Mouse (Mus musculus) hindbrain, embryonic 16.5 days (tissue): Measurements from ENCODE around the gene Ugt1a9. TPM values are rescaled to one million over a fixed set of nuclear protein-coding genes. Genes with fewer than 3 reads are reported as not detected.

Experiments used
- ATAC-seq: fragments of 200-750 bp; cut with Nextera tagmentation; 2 replicates; pipeline ENCODE4 v1.8.0; 2017; ENCODE audit warnings: moderate TSS enrichment, moderate library complexity
- H3K27ac ChIP-seq: fragments of 300-500 bp; sonication (generic); 2 replicates; pipeline ENCODE4 v1.5.1; 2014; ENCODE audit warnings: low read depth, mild to moderate bottlenecking, control low read depth, low read length, moderate library complexity
- H3K27me3 ChIP-seq: fragments of 300-500 bp; sonication (generic); replicated peaks from 2 replicates; pipeline ENCODE4 v1.6.1; 2014; ENCODE audit warnings: low read length; ENCODE audit not compliant: control insufficient read depth, insufficient read depth
- H3K36me3 ChIP-seq: fragments of 300-500 bp; sonication (generic); 2 replicates; pipeline ENCODE4 v1.6.1; 2014; ENCODE audit warnings: mild to moderate bottlenecking, low read length, moderate library complexity, mixed read lengths; ENCODE audit not compliant: control insufficient read depth, insufficient read depth
- H3K4me1 ChIP-seq: fragments of 300-500 bp; sonication (generic); 2 replicates; pipeline ENCODE4 v1.6.1; 2014; ENCODE audit warnings: low read depth, low read length; ENCODE audit not compliant: control insufficient read depth, insufficient read depth
- H3K4me2 ChIP-seq: fragments of 300-500 bp; sonication (generic); 2 replicates; pipeline ENCODE4 v1.6.1; 2014; ENCODE audit warnings: mild to moderate bottlenecking, low read length, control low read depth, moderate library complexity
- H3K4me3 ChIP-seq: fragments of 300-500 bp; sonication (generic); 2 replicates; pipeline ENCODE4 v1.5.1; 2014; ENCODE audit warnings: mild to moderate bottlenecking, low read length, control low read depth, moderate library complexity
- H3K9ac ChIP-seq: fragments of 300-500 bp; sonication (generic); 2 replicates; pipeline ENCODE4 v1.6.1; 2014; ENCODE audit warnings: low read depth, mild to moderate bottlenecking, control low read depth, low read length, moderate library complexity
- H3K9me3 ChIP-seq: fragments of 300-500 bp; sonication (generic); 2 replicates; pipeline ENCODE4 v1.6.1; 2014; ENCODE audit warnings: mild to moderate bottlenecking, low read length, moderate library complexity; ENCODE audit not compliant: control insufficient read depth
- WGBS: fragments of 180-500 bp; shearing (Covaris S2); extraction: QIAGEN DNeasy Blood & Tissue Kit; methylation state at CpG from one replicate; pipeline ENCODE4 v1.1.7; 2014; 5-methylcytosine and 5-hydroxymethylcytosine counted together
- polyA plus RNA-seq: library from polyadenylated mRNA; unstranded; fragments of >200 nt; fragmentation: Nextera tagmentation; extraction: Ambion mirVana; gene quantifications from 2 replicates; pipeline ENCODE4 v1.2.1, GENCODE M21; 2015

Ugt1a9 gene
- polyA plus RNA-seq, 1 experiment from 2014 or later: not detected

DNA sequence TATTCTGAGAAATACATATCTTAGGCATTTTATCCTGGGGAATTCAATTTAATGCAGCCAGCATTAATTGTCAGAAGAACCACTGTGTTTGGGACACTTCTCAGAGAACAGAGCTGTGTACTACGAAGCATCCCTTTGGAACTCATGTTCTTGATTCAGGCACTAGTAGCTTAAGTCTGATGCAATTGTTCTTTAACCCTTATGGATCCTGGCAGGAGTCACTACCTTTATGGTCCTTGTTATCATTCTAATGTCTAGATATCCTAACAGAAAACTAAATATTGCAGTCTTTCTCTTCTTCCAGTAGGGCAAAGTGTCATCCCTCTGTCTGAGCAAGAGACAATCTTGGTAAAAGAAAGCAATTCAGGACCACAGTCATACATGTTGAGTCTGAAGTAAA, 142.5 kb downstream of the Ugt1a9 start:
- no peak for ATAC-seq
- H3K27me3 ChIP-seq: no peaks in the 10 kb centered on the region

DNA sequence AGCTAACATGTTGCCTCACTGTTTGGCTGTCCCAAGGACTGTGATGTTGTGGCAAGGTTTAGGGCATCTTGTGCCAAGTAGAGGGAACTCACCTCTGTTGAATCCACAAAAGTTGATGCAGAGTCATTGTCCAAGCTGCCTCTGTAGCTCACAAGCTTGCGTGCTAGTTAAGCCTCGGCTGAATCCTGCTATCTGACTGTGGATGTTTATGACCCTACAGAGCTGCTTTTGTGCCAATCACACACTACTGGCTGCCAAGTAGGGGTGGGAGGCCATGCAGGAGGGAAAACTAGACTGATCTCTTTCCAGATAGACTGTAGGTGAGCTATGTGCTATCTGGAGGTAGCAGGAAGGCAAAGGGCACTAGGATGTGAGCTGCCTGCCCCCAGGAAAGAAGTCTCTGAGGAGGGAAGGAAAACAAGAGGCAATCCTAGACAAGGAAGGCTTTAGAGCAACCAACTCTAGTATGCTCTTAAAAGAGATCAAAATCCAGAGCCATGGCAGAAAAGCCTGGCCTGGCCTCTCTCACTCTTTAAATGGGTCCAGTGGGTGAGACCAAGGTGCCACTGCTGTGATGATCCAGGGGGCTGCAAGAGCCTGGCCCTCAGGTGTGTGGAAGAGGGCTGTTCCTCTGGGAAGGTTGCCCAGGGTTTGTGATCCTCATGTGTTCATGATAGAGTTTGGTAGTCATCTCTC, 143.3 kb downstream of the Ugt1a9 start:
- Histone ChIP-seq H3K4me1 (no peaks in the 10 kb centered on the region), H3K27ac (no peak overlapping the region), H3K36me3 (no peaks in the 10 kb centered on the region), H3K9me3 (peaks cover 64% of the 10 kb centered on the region), H3K27me3 (no peaks in the 10 kb centered on the region), H3K4me3 (no peak overlapping the region), H3K9ac (no peak overlapping the region), H3K4me2 (no peak overlapping the region)
- WGBS: 84% methylated on average over 2 of the region's 2 CpGs
- ATAC-seq: no peak; the same call in 1 of the 2 replicates

More for the DNA sequence above, 142.5 kb downstream of the Ugt1a9 start:
- Histone ChIP-seq H3K9ac (no peak overlapping the region), H3K9me3 (peaks cover 64% of the 10 kb centered on the region), H3K36me3 (no peaks in the 10 kb centered on the region), H3K27ac (no peak overlapping the region), H3K4me3 (no peak overlapping the region), H3K4me1 (no peaks in the 10 kb centered on the region), H3K4me2 (no peak overlapping the region)
- 77% methylated on average over 1 of the region's 1 CpGs for WGBS

DNA sequence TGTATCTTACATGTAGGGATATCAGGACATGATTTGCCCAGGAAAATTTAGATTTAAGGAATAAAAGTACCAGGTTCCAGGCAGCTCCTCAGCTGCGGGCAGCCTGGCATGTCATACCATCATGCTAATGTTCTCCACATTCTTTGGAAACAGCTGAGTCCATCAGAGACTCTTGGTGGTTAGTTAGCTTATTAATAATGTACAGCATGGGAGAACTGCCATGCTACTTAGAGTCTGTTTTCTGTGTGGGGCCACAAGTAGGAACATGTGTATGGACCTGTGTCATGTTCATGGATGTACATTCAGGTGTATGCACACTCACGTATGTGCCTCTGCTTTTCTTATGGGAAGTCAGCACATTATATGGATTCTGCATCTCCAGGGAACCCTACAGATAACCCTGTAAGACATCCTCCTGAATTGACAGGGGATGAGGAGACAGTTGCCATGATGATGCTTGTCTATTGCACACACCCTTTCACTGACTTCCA, 143.9 kb downstream of the Ugt1a9 start:
- H3K4me2 ChIP-seq: no peak overlapping the region
- no peak overlapping the region for H3K9ac ChIP-seq
- ATAC-seq: no peak
- no peaks in the 10 kb centered on the region for H3K36me3 ChIP-seq
- no peaks in the 10 kb centered on the region for H3K27me3 ChIP-seq
- H3K4me1 ChIP-seq: no peaks in the 10 kb centered on the region
- 81% methylated on average over 2 of the region's 2 CpGs for WGBS
- H3K9me3 ChIP-seq: peaks cover 64% of the 10 kb centered on the region
- no peak overlapping the region for H3K4me3 ChIP-seq
- no peak overlapping the region for H3K27ac ChIP-seq

DNA sequence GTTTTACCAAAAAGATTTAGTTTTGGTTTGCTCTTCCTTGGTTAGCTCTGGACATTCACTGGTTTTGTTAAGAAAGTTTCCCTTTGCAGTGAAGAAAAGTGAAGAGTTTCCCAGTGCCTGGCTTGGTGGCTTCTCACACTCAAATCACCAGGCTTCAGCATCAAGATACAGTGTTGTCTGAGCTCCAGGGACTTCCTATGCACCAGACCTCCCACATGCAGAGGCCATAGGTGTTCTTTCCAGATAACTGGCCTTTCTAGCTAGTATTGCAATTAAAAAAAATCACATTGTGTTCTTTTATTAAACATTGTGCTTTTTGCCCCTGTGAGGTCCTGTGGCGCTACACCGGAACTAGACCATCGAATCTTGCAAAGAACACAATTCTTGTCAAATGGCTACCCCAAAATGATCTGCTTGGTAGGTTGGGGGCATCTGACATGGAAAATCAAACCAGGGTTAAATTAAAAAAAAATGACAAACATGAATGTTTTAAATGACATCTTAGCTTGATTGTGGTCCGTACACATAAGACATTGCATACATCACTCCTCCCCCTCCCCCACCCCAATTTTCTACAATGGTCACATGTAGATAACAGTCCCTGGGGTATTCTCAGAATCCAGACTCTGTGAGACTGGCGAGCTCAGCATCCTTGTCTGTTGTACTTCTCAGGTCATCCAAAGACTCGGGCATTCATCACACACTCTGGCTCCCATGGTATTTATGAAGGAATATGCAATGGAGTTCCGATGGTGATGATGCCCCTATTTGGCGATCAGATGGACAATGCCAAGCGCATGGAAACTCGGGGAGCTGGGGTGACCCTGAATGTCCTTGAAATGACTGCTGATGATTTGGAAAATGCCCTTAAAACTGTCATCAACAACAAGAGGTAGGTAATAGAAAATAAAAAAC, 145.1 kb downstream of the Ugt1a9 start:
- ATAC-seq: no peak
- peaks cover 61% of the 10 kb centered on the region for H3K9me3 ChIP-seq
- no peaks in the 10 kb centered on the region for H3K4me1 ChIP-seq
- no peak overlapping the region for H3K4me3 ChIP-seq
- no peak overlapping the region for H3K9ac ChIP-seq
- no peak overlapping the region for H3K4me2 ChIP-seq
- H3K36me3 ChIP-seq: no peaks in the 10 kb centered on the region
- H3K27ac ChIP-seq: no peak overlapping the region
- WGBS: 70% methylated on average over 10 of the region's 10 CpGs
- no peaks in the 10 kb centered on the region for H3K27me3 ChIP-seq

DNA sequence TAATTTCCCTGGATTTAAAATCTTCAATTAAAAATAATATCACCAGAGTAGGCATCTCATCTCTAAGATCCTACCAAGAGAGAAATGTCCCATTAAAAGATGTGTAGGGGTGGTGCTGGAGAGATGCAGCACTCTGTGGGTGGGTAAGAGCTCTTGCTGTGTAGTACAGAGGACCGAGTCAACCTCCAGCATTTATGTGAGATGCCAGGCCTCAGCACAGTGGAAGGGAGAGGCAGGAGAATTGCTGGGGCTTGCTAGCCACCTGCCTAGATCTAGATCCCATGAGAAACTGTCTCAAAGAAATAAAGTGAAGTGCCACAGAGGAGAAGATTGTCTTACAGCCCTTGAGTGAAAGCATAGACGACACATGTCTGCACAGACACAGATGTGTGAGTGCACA, 146.0 kb downstream of the Ugt1a9 start:
- no peak for ATAC-seq
- Histone ChIP-seq H3K4me1 (no peaks in the 10 kb centered on the region), H3K9ac (no peak overlapping the region), H3K9me3 (peaks cover 58% of the 10 kb centered on the region), H3K4me2 (no peak overlapping the region), H3K27ac (no peak overlapping the region), H3K4me3 (no peak overlapping the region), H3K36me3 (no peaks in the 10 kb centered on the region), H3K27me3 (no peaks in the 10 kb centered on the region)
- WGBS: 56% methylated on average over 2 of the region's 2 CpGs

DNA sequence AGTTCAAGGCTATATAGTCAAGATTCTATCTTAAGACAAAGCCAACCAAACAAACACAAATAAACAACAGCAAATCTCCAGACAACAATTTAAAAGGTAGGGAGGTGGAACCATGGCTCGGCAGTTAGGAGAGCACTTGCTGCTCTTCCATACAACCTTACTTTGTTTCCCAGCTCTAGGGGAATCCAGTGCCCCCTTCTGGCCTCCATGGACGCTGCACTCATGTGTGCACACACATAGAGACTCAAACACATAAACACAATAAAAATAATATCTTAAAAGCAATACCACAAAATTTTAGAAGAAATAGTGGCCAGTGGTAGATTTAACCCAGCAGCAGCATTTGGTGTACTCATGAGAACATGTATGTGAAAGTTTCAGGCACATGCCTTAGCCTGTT, 146.5 kb downstream of the Ugt1a9 start:
- Histone ChIP-seq H3K4me2 (no peak overlapping the region), H3K36me3 (no peaks in the 10 kb centered on the region), H3K9me3 (peaks cover 54% of the 10 kb centered on the region), H3K4me1 (no peaks in the 10 kb centered on the region), H3K9ac (no peak overlapping the region), H3K4me3 (no peak overlapping the region), H3K27me3 (no peaks in the 10 kb centered on the region), H3K27ac (no peak overlapping the region)
- WGBS: 65% methylated on average over 2 of the region's 2 CpGs
- no peak for ATAC-seq

DNA sequence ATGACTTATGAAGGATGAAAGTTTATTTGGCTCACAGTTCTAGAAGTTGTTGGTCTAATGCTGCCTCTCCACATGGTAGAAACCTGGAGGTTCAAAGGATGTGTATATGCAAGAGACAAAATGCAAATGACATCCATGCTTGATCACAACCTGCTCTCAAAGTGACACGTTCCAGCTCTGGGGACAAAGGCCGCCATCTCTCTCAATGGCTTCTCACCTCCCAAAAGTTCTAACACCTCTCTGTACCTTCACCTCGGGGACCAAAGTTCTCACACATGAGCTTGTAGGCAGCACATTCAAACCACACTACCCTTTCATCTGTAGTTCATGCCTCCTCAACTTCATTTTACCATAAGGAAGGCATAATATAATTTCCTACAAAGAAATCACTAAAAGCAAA, 147.0 kb downstream of the Ugt1a9 start:
- no peaks in the 10 kb centered on the region for H3K36me3 ChIP-seq
- H3K4me1 ChIP-seq: no peaks in the 10 kb centered on the region
- H3K9ac ChIP-seq: no peak overlapping the region
- no peak overlapping the region for H3K4me3 ChIP-seq
- peaks cover 51% of the 10 kb centered on the region for H3K9me3 ChIP-seq
- ATAC-seq: no peak
- WGBS: 41% methylated on average over 3 of the region's 3 CpGs
- H3K27me3 ChIP-seq: no peaks in the 10 kb centered on the region
- H3K4me2 ChIP-seq: no peak overlapping the region
- no peak overlapping the region for H3K27ac ChIP-seq

DNA sequence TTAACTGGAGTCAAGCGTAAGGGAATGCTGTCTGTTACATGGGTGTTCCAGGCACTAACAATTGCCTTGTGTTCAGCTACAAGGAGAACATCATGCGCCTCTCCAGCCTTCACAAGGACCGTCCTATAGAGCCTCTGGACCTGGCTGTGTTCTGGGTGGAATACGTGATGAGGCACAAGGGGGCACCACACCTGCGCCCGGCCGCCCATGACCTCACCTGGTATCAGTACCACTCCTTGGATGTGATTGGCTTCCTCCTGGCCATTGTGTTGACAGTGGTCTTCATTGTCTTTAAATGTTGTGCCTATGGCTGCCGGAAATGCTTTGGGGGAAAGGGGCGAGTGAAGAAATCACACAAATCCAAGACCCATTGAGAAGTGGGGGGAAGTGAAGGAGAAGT, 147.5 kb downstream of the Ugt1a9 start:
- 75% methylated on average over 9 of the region's 9 CpGs for WGBS
- no peak overlapping the region for H3K27ac ChIP-seq
- no peak overlapping the region for H3K4me3 ChIP-seq
- no peak for ATAC-seq
- H3K36me3 ChIP-seq: no peaks in the 10 kb centered on the region
- no peak overlapping the region for H3K4me2 ChIP-seq
- no peak overlapping the region for H3K9ac ChIP-seq
- no peaks in the 10 kb centered on the region for H3K27me3 ChIP-seq
- peaks cover 47% of the 10 kb centered on the region for H3K9me3 ChIP-seq
- no peaks in the 10 kb centered on the region for H3K4me1 ChIP-seq

DNA sequence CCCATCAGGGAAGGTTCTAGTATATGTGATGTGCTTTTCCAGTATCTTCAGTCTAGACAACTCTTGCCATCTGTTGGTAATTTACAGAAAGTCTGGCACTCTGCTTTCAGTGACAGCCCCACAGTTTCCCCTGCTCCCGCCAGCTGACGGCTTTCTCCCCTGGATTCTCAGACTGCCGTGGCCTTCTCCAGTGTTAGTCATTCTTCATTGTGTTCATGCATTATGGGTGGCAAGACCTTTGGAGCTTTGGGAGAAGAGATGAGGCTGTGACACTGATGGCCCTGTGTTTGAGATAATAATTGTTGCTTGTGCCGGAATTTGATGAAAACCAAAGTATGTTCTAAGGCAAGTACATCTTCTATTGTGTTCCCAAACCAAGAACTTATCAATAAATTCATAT, 148.0 kb downstream of the Ugt1a9 start:
- no peak for ATAC-seq
- 52% methylated on average over 4 of the region's 4 CpGs for WGBS
- no peaks in the 10 kb centered on the region for H3K4me1 ChIP-seq

More for the DNA sequence above, 148.0 kb downstream of the Ugt1a9 start:
- H3K9me3 ChIP-seq: peaks cover 41% of the 10 kb centered on the region
- H3K9ac ChIP-seq: no peak overlapping the region
- H3K27ac ChIP-seq: no peak overlapping the region
- no peak overlapping the region for H3K4me3 ChIP-seq
- no peaks in the 10 kb centered on the region for H3K36me3 ChIP-seq
- H3K27me3 ChIP-seq: no peaks in the 10 kb centered on the region
- H3K4me2 ChIP-seq: no peak overlapping the region
